Mouse (Mus musculus): Measurements from ENCODE around the gene Calml4.

GRCm38 (mm10) chr9:62877825-62878224 lies 19.9 kb downstream of the Calml4 start:
- TF ChIP-seq CTCF (conservative IDR thresholded peaks at IDR 0.05; ENCODE audit: low read length) (no peak), NANOG (IDR thresholded peaks at IDR 0.05; ENCODE audit: borderline replicate concordance, low read length) (no peak), POU5F1 (IDR thresholded peaks at IDR 0.05; ENCODE audit: borderline replicate concordance, low read length) (no peak)

Data from E14TG2a.4 (cell line).